Mouse (Mus musculus): ENCODE results near the gene Tmem91. TPM values are rescaled to one million over a fixed set of nuclear protein-coding genes. Genes with fewer than 3 reads are reported as not detected.

Gene Tmem91
- total RNA-seq, 1 experiment, result 0.94 TPM

DNA sequence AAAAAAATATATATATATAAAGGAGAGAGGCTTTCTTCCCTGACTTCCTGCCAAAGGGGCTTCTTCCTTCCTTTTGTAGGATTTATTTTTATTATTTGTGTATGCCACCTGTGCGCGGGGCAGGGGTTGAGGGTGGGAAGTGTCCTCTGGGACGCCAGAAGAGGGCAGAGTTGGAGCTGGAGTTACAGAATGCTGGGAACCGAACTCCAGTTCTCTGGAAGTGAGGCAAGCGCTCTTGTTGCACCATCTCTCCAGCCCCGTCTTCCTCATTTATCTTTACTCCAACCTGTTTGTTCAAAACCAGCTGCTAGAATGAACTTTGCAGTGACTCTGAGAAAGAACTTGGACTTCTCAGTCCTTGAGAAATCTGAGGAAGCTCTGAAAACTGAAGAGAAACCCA is 5.0 kb upstream of the Tmem91 start:
- no peak overlapping the region; the same call in 1 of the 2 replicates for H3K9ac ChIP-seq (ENCODE audit: insufficient read depth, low read depth, low read length, poor library complexity, severe bottlenecking)
- DNase-seq (ENCODE audit: low read depth, low spot score), result no peak
- peak overlapping the region; percentile 85 to 89; a peak in 2 of 4 replicates for H3K4me3 ChIP-seq (ENCODE audit: insufficient read depth in 1 of 2, low read depth in 1 of 2, low read length in 2 of 2, poor library complexity in 1 of 2, severe bottlenecking in 1 of 2)

DNA sequence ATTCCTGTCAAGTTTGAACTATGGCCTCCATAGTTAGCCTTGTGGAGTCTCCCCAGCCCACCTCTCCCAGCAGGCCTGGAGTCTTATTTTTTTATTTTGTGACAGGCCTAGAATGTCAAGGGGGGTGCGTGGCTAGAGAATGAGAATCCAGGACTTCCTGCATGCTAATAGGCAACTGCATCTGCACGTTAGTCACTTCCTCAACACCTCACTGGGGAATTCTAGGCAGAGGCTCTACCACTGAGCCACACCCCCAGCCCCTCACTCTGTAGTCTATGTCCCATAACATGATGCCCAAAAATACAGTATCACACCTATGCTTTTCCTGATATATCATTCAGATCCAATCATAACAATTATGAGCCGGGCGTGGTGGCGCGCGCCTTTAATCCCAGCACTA is 2.0 kb upstream of the Tmem91 start:
- in situ Hi-C loops (cut with MboI; ENCODE audit: low sequenced_read_pairs in 2 of 2, unreplicated experiment in 2 of 2), result no loop called here
- no peak for DNase-seq (ENCODE audit: low read depth, low spot score)
- TF ChIP-seq CHD2 (IDR thresholded peaks at IDR 0.05; ENCODE audit: low read depth, low read length) (no peak), HCFC1 (IDR thresholded peaks at IDR 0.05; ENCODE audit: borderline replicate concordance, insufficient read depth, low read length) (no peak), ZC3H11A (IDR thresholded peaks at IDR 0.05; ENCODE audit: borderline replicate concordance, low read depth, low read length) (no peak), MAFK (IDR thresholded peaks at IDR 0.05; ENCODE audit: insufficient read depth, low read depth, low read length) (no peak), ZNF384 (IDR thresholded peaks at IDR 0.05; ENCODE audit: low read depth, low read length) (no peak)

More for the DNA sequence above, 5.0 kb upstream of the Tmem91 start:
- no peaks in the 10 kb centered on the region for H3K9me3 ChIP-seq (ENCODE audit: control insufficient read depth, insufficient read depth, low read depth, low read length)
- H3K27ac ChIP-seq (ENCODE audit: insufficient read depth, low read depth, low read length, poor library complexity, severe bottlenecking), result no peak overlapping the region
- in situ Hi-C loops (cut with MboI; ENCODE audit: low sequenced_read_pairs in 2 of 2, unreplicated experiment in 2 of 2), result no loop called here
- no peaks in the 10 kb centered on the region for H3K36me3 ChIP-seq (ENCODE audit: control insufficient read depth, insufficient read depth, low read length, poor library complexity, severe bottlenecking)
- peaks cover 0 to 12% of the 10 kb centered on the region in 2 experiments; a peak in 1 of 4 replicates for H3K4me1 ChIP-seq (ENCODE audit: control insufficient read depth in 2 of 2, insufficient read depth in 2 of 2, low read length in 2 of 2, poor library complexity in 1 of 2)
- TF ChIP-seq HCFC1 (IDR thresholded peaks at IDR 0.05; ENCODE audit: borderline replicate concordance, insufficient read depth, low read length) (no peak), ZNF384 (IDR thresholded peaks at IDR 0.05; ENCODE audit: low read depth, low read length) (no peak), CHD2 (IDR thresholded peaks at IDR 0.05; ENCODE audit: low read depth, low read length) (no peak), MAFK (IDR thresholded peaks at IDR 0.05; ENCODE audit: insufficient read depth, low read depth, low read length) (no peak), ZC3H11A (IDR thresholded peaks at IDR 0.05; ENCODE audit: borderline replicate concordance, low read depth, low read length) (no peak)

DNA sequence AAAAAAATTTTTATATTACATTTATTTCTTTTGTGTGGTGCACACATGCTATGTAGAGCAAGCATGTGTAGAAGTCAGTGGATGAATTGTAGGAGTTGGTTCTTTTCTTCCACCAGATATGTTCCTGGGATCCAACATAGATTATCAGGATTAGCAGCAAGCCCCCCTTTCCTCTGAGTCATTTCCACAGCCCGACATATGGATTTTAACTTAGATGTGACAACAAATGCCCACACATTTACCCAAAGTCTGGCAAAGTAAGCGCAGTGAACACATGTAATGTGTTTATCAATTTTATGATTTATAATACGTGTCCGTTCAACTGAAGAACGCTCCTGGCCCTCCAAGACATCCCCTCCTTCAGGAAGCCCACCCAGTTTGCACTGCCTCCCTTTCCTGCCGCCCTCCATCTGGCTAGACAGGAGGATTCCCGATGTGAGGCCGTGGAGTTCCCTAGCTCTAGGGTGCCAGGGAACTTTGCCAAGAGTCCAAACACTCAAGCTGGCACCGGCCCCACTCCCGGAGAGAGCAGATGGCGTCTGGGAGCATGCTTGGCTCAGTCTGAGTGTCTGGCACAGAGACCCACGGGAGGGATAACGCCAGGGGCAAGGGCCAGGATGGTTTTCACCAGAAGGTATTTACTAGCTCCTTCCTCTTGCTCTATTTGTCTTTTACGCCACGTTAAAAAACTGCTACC is 1.3 kb upstream of the Tmem91 start:
- peaks cover 0 to 6% of the 10 kb centered on the region in 2 experiments; a peak in 1 of 4 replicates for H3K4me1 ChIP-seq (ENCODE audit: control insufficient read depth in 2 of 2, insufficient read depth in 2 of 2, low read length in 2 of 2, poor library complexity in 1 of 2)
- no peak overlapping the region for H3K4me3 ChIP-seq (ENCODE audit: insufficient read depth in 1 of 2, low read depth in 1 of 2, low read length in 2 of 2, poor library complexity in 1 of 2, severe bottlenecking in 1 of 2)
- no peak overlapping the region for H3K9ac ChIP-seq (ENCODE audit: insufficient read depth, low read depth, low read length, poor library complexity, severe bottlenecking)
- H3K27ac ChIP-seq (ENCODE audit: insufficient read depth, low read depth, low read length, poor library complexity, severe bottlenecking), result no peak overlapping the region
- no peaks in the 10 kb centered on the region for H3K36me3 ChIP-seq (ENCODE audit: control insufficient read depth, insufficient read depth, low read length, poor library complexity, severe bottlenecking)
- DNase-seq (ENCODE audit: low read depth, low spot score), result no peak
- H3K9me3 ChIP-seq (ENCODE audit: control insufficient read depth, insufficient read depth, low read depth, low read length), result no peaks in the 10 kb centered on the region
- TF ChIP-seq HCFC1 (IDR thresholded peaks at IDR 0.05; ENCODE audit: borderline replicate concordance, insufficient read depth, low read length) (no peak), MAFK (IDR thresholded peaks at IDR 0.05; ENCODE audit: insufficient read depth, low read depth, low read length) (no peak), CHD2 (IDR thresholded peaks at IDR 0.05; ENCODE audit: low read depth, low read length) (no peak), ZC3H11A (IDR thresholded peaks at IDR 0.05; ENCODE audit: borderline replicate concordance, low read depth, low read length) (no peak), ZNF384 (IDR thresholded peaks at IDR 0.05; ENCODE audit: low read depth, low read length) (no peak)
- in situ Hi-C loops (cut with MboI; ENCODE audit: low sequenced_read_pairs in 2 of 2, unreplicated experiment in 2 of 2), result no loop called here

More for the DNA sequence above, 2.0 kb upstream of the Tmem91 start:
- peaks cover 0 to 6% of the 10 kb centered on the region in 2 experiments; a peak in 1 of 4 replicates for H3K4me1 ChIP-seq (ENCODE audit: control insufficient read depth in 2 of 2, insufficient read depth in 2 of 2, low read length in 2 of 2, poor library complexity in 1 of 2)
- H3K27ac ChIP-seq (ENCODE audit: insufficient read depth, low read depth, low read length, poor library complexity, severe bottlenecking), result no peak overlapping the region
- no peaks in the 10 kb centered on the region for H3K9me3 ChIP-seq (ENCODE audit: control insufficient read depth, insufficient read depth, low read depth, low read length)
- H3K9ac ChIP-seq (ENCODE audit: insufficient read depth, low read depth, low read length, poor library complexity, severe bottlenecking), result no peak overlapping the region
- no peaks in the 10 kb centered on the region for H3K36me3 ChIP-seq (ENCODE audit: control insufficient read depth, insufficient read depth, low read length, poor library complexity, severe bottlenecking)
- no peak overlapping the region for H3K4me3 ChIP-seq (ENCODE audit: insufficient read depth in 1 of 2, low read depth in 1 of 2, low read length in 2 of 2, poor library complexity in 1 of 2, severe bottlenecking in 1 of 2)

DNA sequence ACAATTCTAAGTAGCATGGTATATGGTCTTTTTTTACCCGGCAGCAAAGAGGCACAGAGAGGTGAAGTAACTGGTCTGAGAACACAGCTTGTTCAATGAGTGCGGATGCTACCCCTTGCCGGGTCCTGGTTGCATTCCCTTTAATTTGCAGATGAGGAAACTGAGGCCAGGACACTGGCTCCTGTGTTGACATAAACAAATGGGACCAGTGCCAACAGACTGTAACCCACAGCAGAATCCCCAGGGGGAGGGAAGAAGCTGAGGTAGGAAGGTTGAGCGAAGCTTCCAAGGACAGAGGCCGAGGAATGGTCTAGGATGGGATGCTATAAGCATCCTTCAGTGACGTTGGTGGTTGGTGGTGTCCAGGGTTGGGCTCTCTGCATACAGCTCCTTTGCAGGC is 439 bp upstream of the Tmem91 start:
- Histone ChIP-seq H3K4me3 (ENCODE audit: insufficient read depth in 1 of 2, low read depth in 1 of 2, low read length in 2 of 2, poor library complexity in 1 of 2, severe bottlenecking in 1 of 2) (0 out of 4 replicates have a peak overlapping the region, but pooled peaks of 1 of the 2 experiments have one; percentile 71), H3K9me3 (ENCODE audit: control insufficient read depth, insufficient read depth, low read depth, low read length) (no peaks in the 10 kb centered on the region), H3K4me1 (ENCODE audit: control insufficient read depth in 2 of 2, insufficient read depth in 2 of 2, low read length in 2 of 2, poor library complexity in 1 of 2) (peaks cover 0 to 9% of the 10 kb centered on the region in 2 experiments; a peak in 3 of 4 replicates), H3K9ac (ENCODE audit: insufficient read depth, low read depth, low read length, poor library complexity, severe bottlenecking) (no peak overlapping the region), H3K36me3 (ENCODE audit: control insufficient read depth, insufficient read depth, low read length, poor library complexity, severe bottlenecking) (peaks cover 2% of the 10 kb centered on the region; the same call in 1 of the 2 replicates), H3K27ac (ENCODE audit: insufficient read depth, low read depth, low read length, poor library complexity, severe bottlenecking) (no peak overlapping the region)
- in situ Hi-C loops (cut with MboI; ENCODE audit: low sequenced_read_pairs in 2 of 2, unreplicated experiment in 2 of 2), result no loop called here
- no peak for DNase-seq (ENCODE audit: low read depth, low spot score)
- no peak for TF ChIP-seq CHD2 (IDR thresholded peaks at IDR 0.05; ENCODE audit: low read depth, low read length)
- TF ChIP-seq MAFK (IDR thresholded peaks at IDR 0.05; ENCODE audit: insufficient read depth, low read depth, low read length), result no peak
- no peak for TF ChIP-seq HCFC1 (IDR thresholded peaks at IDR 0.05; ENCODE audit: borderline replicate concordance, insufficient read depth, low read length)
- no peak for TF ChIP-seq ZNF384 (IDR thresholded peaks at IDR 0.05; ENCODE audit: low read depth, low read length)
- no peak for TF ChIP-seq ZC3H11A (IDR thresholded peaks at IDR 0.05; ENCODE audit: borderline replicate concordance, low read depth, low read length)

All from ES-E14 (cell line).